Mouse (Mus musculus): ENCODE measurements at regions not wholly inside any gene's neighbourhood (a gene's known extent, or its start where the extent isn't known, plus 50 kb on each side); places are given as distances from the start of the nearest gene placed in this dataset.

GRCm38 (mm10) chr12:9872236-9872635 lies 302.3 kb downstream of the Osr1 start:
- Histone ChIP-seq H3K9ac (replicated peaks; ENCODE audit: low read length) (no peak overlapping the region), H3K27ac (no peak overlapping the region), H3K4me2 (ENCODE audit: low read depth, low read length) (no peak overlapping the region), H3K36me3 (ENCODE audit: insufficient read depth, low read length) (no peaks in the 10 kb centered on the region), H3K4me3 (ENCODE audit: low read length) (no peak overlapping the region), H3K27me3 (ENCODE audit: insufficient read depth, low read length) (no peaks in the 10 kb centered on the region), H3K4me1 (ENCODE audit: insufficient read depth, low read length) (no peaks in the 10 kb centered on the region), H3K9me3 (ENCODE audit: low read length) (no peaks in the 10 kb centered on the region)
- 69% methylated on average over 4 of the region's 4 CpGs for WGBS
- DNase-seq (ENCODE audit: low spot score): peak; percentile 64
- peak; percentile 74 for ATAC-seq
- TF ChIP-seq CTCF (IDR thresholded peaks at IDR 0.05; ENCODE audit: low read depth): no peak

GRCm38 (mm10) chr12:9873214-9873613 lies 303.3 kb downstream of the Osr1 start:
- TF ChIP-seq CTCF (IDR thresholded peaks at IDR 0.05; ENCODE audit: low read depth): no peak
- Histone ChIP-seq H3K9ac (replicated peaks; ENCODE audit: low read length) (no peak overlapping the region), H3K4me3 (ENCODE audit: low read length) (no peak overlapping the region), H3K9me3 (ENCODE audit: low read length) (no peaks in the 10 kb centered on the region), H3K4me2 (ENCODE audit: low read depth, low read length) (no peak overlapping the region), H3K27ac (no peak overlapping the region), H3K27me3 (ENCODE audit: insufficient read depth, low read length) (no peaks in the 10 kb centered on the region), H3K4me1 (ENCODE audit: insufficient read depth, low read length) (no peaks in the 10 kb centered on the region), H3K36me3 (ENCODE audit: insufficient read depth, low read length) (no peaks in the 10 kb centered on the region)
- no peak for DNase-seq (ENCODE audit: low spot score)
- ATAC-seq: no peak
- 94% methylated on average over 1 of the region's 1 CpGs for WGBS

GRCm38 (mm10) chr12:9874823-9875222 lies 304.9 kb downstream of the Osr1 start:
- no peaks in the 10 kb centered on the region for H3K36me3 ChIP-seq (ENCODE audit: insufficient read depth, low read length)
- H3K9me3 ChIP-seq (ENCODE audit: low read length): no peaks in the 10 kb centered on the region
- DNase-seq (ENCODE audit: low spot score) (no peak), ATAC-seq (no peak)
- TF ChIP-seq CTCF (IDR thresholded peaks at IDR 0.05; ENCODE audit: low read depth): no peak
- H3K27ac ChIP-seq: no peak overlapping the region
- no peak overlapping the region for H3K4me2 ChIP-seq (ENCODE audit: low read depth, low read length)
- no peak overlapping the region for H3K4me3 ChIP-seq (ENCODE audit: low read length)
- no peak overlapping the region for H3K9ac ChIP-seq (replicated peaks; ENCODE audit: low read length)
- 95% methylated on average over 2 of the region's 2 CpGs for WGBS
- H3K4me1 ChIP-seq (ENCODE audit: insufficient read depth, low read length): no peaks in the 10 kb centered on the region
- no peaks in the 10 kb centered on the region for H3K27me3 ChIP-seq (ENCODE audit: insufficient read depth, low read length)

GRCm38 (mm10) chr12:9881953-9882623 lies 312.2 kb downstream of the Osr1 start:
- Histone ChIP-seq H3K9me3 (ENCODE audit: low read length) (no peaks in the 10 kb centered on the region), H3K27me3 (ENCODE audit: insufficient read depth, low read length) (no peaks in the 10 kb centered on the region), H3K4me1 (ENCODE audit: insufficient read depth, low read length) (no peaks in the 10 kb centered on the region), H3K4me3 (ENCODE audit: low read length) (no peak overlapping the region), H3K36me3 (ENCODE audit: insufficient read depth, low read length) (no peaks in the 10 kb centered on the region), H3K4me2 (ENCODE audit: low read depth, low read length) (no peak overlapping the region), H3K9ac (replicated peaks; ENCODE audit: low read length) (no peak overlapping the region), H3K27ac (no peak overlapping the region)
- DNase-seq (ENCODE audit: low spot score) (no peak), ATAC-seq (no peak)
- TF ChIP-seq CTCF (IDR thresholded peaks at IDR 0.05; ENCODE audit: low read depth): no peak
- 85% methylated on average over 2 of the region's 2 CpGs for WGBS

GRCm38 (mm10) chr12:9883037-9883730 lies 313.3 kb downstream of the Osr1 start:
- Histone ChIP-seq H3K9me3 (ENCODE audit: low read length) (no peaks in the 10 kb centered on the region), H3K4me2 (ENCODE audit: low read depth, low read length) (no peak overlapping the region), H3K9ac (replicated peaks; ENCODE audit: low read length) (no peak overlapping the region), H3K36me3 (ENCODE audit: insufficient read depth, low read length) (no peaks in the 10 kb centered on the region), H3K27me3 (ENCODE audit: insufficient read depth, low read length) (no peaks in the 10 kb centered on the region), H3K4me1 (ENCODE audit: insufficient read depth, low read length) (no peaks in the 10 kb centered on the region), H3K27ac (no peak overlapping the region), H3K4me3 (ENCODE audit: low read length) (no peak overlapping the region)
- WGBS: 39% methylated on average over 1 of the region's 1 CpGs
- DNase-seq (ENCODE audit: low spot score) (no peak), ATAC-seq (no peak)
- TF ChIP-seq CTCF (IDR thresholded peaks at IDR 0.05; ENCODE audit: low read depth): no peak

- H3K4me1 ChIP-seq (ENCODE audit: insufficient read depth, low read length): no peaks in the 10 kb centered on the region
- no peak overlapping the region for H3K9ac ChIP-seq (replicated peaks; ENCODE audit: low read length)
- H3K27me3 ChIP-seq (ENCODE audit: insufficient read depth, low read length): no peaks in the 10 kb centered on the region
- H3K4me2 ChIP-seq (ENCODE audit: low read depth, low read length): no peak overlapping the region
- H3K27ac ChIP-seq: no peak overlapping the region
- no peak for TF ChIP-seq CTCF (IDR thresholded peaks at IDR 0.05; ENCODE audit: low read depth)
- H3K4me3 ChIP-seq (ENCODE audit: low read length): no peak overlapping the region
- WGBS: 60% methylated on average over 2 of the region's 2 CpGs
- no peak for ATAC-seq
- DNase-seq (ENCODE audit: low spot score): no peak
- H3K9me3 ChIP-seq (ENCODE audit: low read length): no peaks in the 10 kb centered on the region
- no peaks in the 10 kb centered on the region for H3K36me3 ChIP-seq (ENCODE audit: insufficient read depth, low read length)
Measured at GRCm38 (mm10) chr12:9894521-9894920, 324.6 kb downstream of the Osr1 start.

GRCm38 (mm10) chr12:9897980-9898379 lies 328.1 kb downstream of the Osr1 start:
- Histone ChIP-seq H3K4me1 (ENCODE audit: insufficient read depth, low read length) (no peaks in the 10 kb centered on the region), H3K4me3 (ENCODE audit: low read length) (no peak overlapping the region), H3K27me3 (ENCODE audit: insufficient read depth, low read length) (no peaks in the 10 kb centered on the region), H3K9me3 (ENCODE audit: low read length) (no peaks in the 10 kb centered on the region), H3K27ac (no peak overlapping the region), H3K36me3 (ENCODE audit: insufficient read depth, low read length) (no peaks in the 10 kb centered on the region), H3K4me2 (ENCODE audit: low read depth, low read length) (no peak overlapping the region), H3K9ac (replicated peaks; ENCODE audit: low read length) (no peak overlapping the region)
- ATAC-seq (no peak), DNase-seq (ENCODE audit: low spot score) (no peak)
- TF ChIP-seq CTCF (IDR thresholded peaks at IDR 0.05; ENCODE audit: low read depth): no peak
- 90% methylated on average over 6 of the region's 6 CpGs for WGBS

Measured in hindbrain, postnatal 0 days (tissue).